Mouse (Mus musculus) E14TG2a.4 (cell line): Measurements from ENCODE around the gene Kctd3.

ENCODE experiments used
- CTCF ChIP-seq: conservative IDR thresholded peaks from 2 replicates; pipeline ENCODE4 v1.5.1; 2014; ENCODE audit warnings: low read length
- NANOG ChIP-seq: IDR thresholded peaks from 2 replicates; pipeline ENCODE4 v1.6.1; 2014; ENCODE audit warnings: borderline replicate concordance, low read length, mixed read lengths

DNA sequence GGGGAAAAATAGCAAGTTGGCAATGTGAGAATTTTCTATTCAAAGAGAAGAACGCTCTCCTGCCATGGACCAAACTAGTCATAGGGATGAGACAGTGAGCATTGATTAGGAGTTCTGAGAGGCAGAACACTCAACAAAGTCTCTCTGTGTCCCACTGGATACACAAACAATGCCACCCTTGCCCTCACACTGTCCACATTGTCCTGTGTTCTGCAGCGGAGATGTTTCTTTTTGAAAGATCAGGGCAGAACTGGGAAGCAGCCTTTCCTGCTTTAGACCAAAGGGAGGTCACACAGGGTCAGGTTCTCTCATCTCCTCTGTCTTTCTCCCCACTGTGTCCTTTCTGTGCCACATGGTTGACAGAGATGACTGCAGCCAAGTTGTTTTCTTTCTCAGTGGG, 7.7 kb upstream of the Kctd3 start:
- TF ChIP-seq CTCF (no peak), NANOG (no peak)
